Mouse (Mus musculus): ENCODE data around the gene Enkur.

GRCm38 (mm10) chr2:21205831-21206159 is 630 bp upstream of the Enkur start:
- TF ChIP-seq POLR2A (IDR thresholded peaks at IDR 0.05; ENCODE audit: low read depth, low read length) (no peak), CTCF (IDR thresholded peaks at IDR 0.05; ENCODE audit: extremely low read depth, insufficient read length, insufficient replicate concordance, low read depth, low read length) (no peak)
